Mouse (Mus musculus): Measurements from ENCODE around the gene Ptprr. TPM values are rescaled to one million over a fixed set of nuclear protein-coding genes. Genes with fewer than 3 reads are reported as not detected.
A peak's percentile ranks its signal among the peaks of the same experiment; 100 is the strongest.

Gene Ptprr
- polyA plus RNA-seq (2015; fragmentation: Nextera tagmentation; extraction: Ambion mirVana): 0.62 and 1.1 TPM in 2 replicates

DNA sequence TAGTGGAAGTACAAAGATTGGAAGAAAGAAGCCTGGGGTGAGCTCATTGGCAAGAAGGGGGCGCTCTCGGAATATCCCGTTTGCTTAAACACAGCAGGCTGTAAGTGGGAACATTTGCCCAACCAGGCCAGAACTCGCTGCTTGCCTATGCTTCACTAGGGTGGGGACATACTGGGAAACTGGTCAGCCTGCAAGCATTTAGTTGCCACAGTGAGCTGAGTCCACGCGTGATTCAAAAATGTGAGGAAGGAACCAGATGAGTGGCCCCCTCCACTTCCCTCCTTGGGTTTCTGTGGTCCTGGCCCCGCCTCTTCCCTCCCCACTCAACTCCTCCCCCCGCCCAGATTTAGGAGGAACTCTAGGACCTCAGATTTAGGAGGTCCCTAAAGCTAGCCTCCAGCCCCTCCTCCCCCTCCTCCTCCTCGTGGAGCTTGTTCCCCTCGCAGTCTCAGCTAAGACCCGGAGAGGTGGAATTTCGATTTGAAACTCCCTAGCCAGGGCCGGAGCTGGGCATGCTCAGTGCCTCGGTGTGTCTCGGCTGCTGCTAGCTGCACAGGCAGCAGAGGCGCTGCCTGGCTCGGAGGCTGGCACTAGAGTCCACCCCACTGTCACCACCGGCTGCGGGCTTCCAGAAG is at the start of gene Ptprr:
Gene Ptprr, plus strand, starts transcription at position 369 of the 635 bp plus-strand sequence.
- DNase-seq (ENCODE audit: low spot score): peak; percentile 2

- no peak for DNase-seq (ENCODE audit: low spot score)
These were observed 41.7 kb upstream of the Ptprr start for GRCm38 (mm10) chr10:115976345-115976744.

DNA sequence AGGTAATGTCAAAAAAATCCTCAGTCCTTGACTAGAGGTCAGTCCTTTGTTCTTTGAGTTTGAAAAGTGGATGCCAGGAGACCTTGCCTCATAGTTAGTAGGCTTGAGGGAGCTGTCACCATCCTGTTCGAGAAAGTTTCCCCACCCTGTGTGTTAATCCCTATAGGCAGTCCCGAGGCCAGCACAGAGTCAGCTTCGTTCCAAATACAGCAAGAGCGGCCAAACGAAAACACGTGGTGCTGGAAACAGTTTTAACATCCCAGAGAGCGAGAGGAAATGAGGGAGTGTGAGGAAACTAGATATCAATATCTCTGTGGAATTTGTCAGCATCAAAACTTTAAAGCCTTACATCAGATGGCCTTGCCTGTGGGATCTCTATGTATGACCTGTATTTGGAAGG is 39.0 kb upstream of the Ptprr start:
- no peak for DNase-seq (ENCODE audit: low spot score)

GRCm38 (mm10) chr10:115980018-115980417 is 38.0 kb upstream of the Ptprr start:
- no peak for DNase-seq (ENCODE audit: low spot score)

DNA sequence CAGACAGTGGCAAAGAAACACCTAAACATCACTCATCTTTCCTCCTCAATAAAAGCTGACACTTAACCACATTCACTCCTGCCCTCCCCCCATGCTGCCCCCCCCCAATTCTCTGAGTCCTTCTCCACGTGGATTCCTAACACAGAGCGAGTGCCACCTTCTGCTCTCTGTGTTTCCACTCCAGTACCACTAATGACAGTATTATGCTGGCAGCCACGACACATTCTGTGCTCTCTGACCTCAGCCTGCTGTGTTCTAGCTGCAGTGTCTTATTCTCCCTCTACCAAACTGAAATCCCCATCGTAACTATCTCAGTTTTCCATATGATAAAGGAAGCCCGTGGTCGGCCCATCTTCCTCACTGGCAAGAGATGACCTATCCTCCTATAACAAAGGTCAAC is 33.7 kb upstream of the Ptprr start:
- DNase-seq (ENCODE audit: low spot score): no peak

DNA sequence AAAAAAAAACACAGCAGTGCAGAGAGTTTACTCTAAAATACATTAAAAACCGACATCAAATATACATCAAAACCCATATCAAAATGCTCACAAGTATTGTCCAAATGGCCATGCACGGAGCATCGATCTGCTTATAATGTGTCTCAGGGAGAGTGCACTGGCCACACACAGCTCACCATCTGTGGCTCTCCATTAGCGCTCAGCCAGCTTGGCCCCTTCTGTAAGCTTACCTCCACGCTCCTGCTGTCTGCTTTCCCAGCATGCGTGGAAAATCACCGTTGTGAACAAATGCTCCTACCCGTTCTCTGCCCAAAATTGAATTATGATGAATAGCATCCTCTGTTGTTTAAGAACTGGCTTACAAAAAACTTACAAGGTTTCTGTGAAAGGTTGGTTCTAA is 16.2 kb upstream of the Ptprr start:
- DNase-seq (ENCODE audit: low spot score): no peak

GRCm38 (mm10) chr10:116006675-116007074 is 11.3 kb upstream of the Ptprr start:
- no peak for DNase-seq (ENCODE audit: low spot score)

DNA sequence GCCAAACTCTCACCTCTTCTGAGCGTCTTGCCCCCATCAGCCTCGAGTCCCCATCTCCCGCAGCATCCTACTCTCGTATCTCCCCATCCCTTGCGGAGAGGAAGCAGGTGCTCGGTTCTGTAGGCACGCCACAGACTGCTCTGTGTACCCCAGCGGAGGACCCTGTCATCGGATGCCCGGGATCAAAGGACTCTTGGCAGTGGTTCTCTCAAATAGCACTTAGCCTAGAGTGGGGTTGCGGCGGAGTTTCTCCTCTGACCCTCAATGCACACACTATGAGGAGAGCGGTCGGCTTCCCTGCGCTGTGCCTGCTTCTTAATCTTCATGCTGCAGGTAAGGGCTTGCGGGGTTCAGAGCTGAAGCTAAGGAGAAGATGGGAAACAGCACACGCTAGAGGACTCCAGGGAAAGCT is 473 bp downstream of the Ptprr start:
- no peak for DNase-seq (ENCODE audit: low spot score)

DNA sequence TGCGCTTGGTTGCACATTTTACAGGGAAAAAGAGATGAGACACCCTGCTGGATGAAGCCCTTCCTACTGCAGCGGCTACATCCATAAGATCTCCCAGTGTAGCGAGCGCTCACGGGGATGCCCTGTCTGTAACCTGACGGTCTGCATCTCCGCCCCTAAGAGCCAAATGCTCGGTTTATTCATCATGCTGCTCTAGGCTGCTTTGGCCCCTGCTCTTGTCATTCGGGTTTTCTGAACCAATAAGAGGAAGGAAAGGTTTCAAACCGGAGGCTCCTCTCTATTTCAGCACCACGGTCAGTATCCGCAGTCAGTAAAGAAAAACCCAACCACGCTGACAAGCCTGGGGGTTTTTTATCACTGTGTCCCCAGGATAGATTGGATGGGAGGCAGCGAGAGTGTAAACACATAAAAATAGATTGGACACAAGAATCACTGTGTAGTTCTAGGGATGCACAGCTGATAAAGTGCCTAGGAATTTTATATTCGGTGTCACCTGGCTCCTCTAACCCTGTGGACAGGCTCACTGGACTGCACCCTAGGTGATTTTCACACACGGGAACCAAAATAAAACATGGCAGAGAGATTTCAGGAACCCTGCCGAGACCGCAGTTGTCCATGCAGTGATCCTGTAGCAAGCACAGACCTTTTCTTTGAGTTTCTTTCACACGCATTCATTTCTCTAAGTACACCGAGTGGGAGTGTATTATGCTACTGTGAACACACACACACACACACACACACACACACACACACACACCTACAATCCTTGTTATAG is 1.3 kb downstream of the Ptprr start:
- no peak for DNase-seq (ENCODE audit: low spot score)

DNA sequence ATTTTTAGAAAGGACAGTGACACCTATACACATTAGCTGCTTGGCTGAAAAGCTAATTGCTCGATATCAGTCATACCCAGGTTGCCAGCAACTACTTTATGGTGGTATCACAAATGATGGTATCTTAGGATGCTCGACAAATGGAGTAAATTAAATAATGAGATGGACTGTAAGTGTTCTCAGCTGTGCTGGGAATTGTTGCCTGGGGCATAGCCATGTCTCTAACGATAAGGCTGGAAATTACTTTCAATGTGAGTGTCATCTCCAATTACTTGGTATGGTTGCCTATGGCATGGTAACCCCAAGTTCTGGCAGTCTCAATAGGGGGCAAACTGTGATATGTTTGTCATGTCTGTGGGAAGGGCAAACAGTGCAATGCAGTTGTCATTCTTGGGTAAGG is 3.1 kb downstream of the Ptprr start:
- no peak for DNase-seq (ENCODE audit: low spot score)

DNA sequence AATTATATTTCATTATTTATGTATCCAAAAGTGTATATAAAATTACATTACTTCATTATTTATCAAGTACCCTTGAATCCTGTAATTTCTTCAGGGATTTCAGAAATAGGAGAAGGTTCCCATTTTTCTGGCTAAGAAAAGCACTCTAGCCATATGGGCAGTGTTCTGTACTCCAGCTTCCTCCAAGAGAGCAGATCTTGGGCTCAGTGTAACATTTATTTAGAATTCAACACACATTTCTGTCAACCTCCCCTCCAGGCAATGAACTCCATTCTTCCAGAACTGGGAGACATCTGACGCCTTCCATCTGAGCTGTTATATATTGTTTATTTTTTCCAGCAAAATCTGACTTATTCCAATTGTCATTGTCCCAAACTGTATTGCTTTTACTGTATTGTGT is 20.1 kb downstream of the Ptprr start:
- DNase-seq (ENCODE audit: low spot score): no peak

DNA sequence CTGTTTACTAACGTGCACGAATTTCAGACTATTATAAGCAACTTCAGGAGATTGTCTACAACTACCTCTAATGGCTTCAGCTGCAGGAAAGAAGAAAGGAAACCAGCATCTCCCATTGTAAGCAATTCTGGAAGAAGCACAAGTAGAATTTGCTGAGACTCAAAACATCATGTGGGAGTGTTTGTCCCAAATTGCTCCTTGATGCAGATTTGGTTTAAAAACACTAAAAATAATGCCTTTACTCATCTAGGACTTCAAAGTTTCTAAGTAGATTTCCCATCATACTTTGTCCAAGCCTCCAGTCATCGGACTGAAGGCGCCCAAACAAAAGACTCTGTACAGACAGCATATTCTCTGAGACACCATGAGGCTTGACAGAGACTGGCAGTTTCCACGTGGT is 57.9 kb downstream of the Ptprr start:
- DNase-seq (ENCODE audit: low spot score): no peak

DNA sequence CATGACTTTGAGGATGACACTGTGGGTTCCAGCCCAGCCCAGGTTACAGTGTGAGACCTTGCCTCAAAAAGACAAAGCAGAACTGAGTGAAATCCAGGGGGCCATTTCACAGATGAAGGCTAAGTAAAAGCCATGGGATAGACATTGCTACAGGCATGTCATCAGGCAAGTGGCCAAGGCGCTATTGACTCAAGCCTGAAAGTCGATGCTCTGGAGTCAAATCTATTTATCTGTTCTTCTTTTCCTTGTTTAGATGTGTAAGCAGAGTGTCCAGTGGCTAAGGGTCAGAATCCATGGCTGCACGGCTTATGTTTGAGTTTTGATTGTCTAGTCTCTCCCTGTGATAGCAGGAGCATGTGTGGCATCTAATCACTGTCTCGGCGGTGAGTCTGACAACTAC is 60.6 kb downstream of the Ptprr start:
- DNase-seq (ENCODE audit: low spot score): no peak

DNA sequence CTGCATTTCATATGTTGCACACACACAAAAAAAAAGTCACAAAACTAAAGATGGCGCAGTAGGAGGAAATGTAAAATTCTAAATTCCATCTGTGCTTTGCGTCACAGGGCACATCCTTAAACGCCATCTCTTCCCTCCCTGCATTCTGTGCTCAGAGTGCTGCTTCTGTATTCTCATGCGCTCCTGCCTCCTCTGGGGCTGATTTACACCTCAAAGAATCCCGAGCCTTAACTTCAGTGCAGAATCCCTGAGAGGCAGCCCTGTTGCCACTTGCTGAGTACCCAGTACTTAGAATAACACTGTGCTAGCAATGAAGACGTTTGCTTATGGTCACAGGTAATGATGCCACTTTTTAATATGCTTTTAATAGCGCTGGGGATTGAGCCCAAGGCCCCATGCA is 61.4 kb downstream of the Ptprr start:
- DNase-seq (ENCODE audit: low spot score): no peak

DNA sequence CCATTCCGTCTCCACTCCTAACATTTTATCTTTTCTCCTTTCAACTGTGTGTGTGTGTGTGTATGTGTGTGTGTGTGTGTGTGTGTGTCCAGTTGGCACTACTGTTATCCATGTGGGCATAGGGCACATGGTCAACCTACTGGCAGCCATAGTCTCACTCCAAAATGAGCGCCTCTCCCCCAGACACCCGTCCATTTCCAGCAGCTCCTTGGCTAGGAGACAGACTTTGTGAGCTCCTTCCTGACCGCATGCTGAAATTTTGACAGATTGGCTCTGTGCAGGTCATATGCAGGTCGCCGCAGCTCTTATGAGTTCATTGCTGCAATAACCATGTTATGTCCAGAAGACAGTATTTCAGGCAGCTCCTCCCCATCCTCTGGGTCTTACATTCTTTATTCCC is 62.8 kb downstream of the Ptprr start:
- no peak for DNase-seq (ENCODE audit: low spot score)

- DNase-seq (ENCODE audit: low spot score): peak; percentile 5
These were observed 66.0 kb downstream of the Ptprr start for GRCm38 (mm10) chr10:116083965-116084364.

GRCm38 (mm10) chr10:116096466-116096865 is 78.5 kb downstream of the Ptprr start:
- DNase-seq (ENCODE audit: low spot score): no peak

DNA sequence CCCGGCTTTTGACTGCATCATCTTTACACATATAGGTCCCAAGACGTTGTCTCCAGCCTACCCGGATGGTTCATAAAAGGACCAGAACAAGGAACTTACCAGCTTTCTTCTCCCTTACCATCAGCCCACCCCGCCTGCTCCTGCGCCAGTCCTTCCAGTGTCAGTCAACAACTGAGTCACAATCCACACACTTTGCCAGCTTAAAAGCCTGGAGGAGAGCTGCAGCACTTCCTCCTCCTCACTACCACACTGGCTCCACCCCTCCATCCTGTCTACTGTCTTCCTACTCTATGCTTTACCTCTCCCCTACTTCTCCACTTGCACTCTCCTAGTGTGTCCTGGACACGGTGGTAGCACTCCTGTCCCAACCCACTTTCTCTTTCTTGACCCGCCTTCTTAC is 80.5 kb downstream of the Ptprr start:
- DNase-seq (ENCODE audit: low spot score): no peak

DNA sequence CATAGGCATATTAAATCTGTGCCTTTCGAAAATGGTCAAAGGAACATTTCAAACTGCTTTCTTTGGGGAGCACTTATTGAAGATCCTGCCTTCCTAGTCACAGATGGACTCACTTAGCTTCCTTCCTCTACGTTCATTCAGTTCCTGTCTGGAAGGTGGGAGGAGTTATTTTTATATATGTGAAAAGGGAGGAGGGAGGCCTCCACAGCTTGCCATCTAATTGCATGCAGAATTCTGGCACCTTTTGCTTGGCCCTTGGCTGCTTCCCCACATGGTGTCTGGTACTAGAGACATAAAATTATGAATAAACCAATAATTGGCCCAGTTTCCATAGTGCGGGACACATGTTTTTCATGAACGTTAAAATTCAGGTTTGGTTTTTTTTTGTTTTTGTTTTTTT is 90.2 kb downstream of the Ptprr start:
- no peak for DNase-seq (ENCODE audit: low spot score)

DNA sequence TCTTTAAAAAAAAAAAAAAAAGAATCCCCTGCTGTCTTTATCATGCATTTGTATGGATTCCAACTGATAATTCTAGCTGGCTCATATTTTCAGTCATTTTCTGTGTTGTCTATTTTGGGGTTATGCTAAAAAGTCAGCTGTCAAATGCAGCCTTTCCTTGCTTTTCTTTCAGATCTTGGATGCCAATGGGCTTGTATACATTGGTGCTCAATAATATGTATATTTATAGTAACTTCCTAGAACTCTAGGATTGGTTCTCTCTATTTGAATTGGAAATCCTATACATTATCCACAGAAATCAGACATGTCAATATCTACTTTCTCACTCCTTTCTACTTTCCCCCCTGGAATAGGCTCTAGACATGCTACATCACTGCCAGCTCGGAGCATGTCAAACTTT is 90.7 kb downstream of the Ptprr start:
- no peak for DNase-seq (ENCODE audit: low spot score)

DNA sequence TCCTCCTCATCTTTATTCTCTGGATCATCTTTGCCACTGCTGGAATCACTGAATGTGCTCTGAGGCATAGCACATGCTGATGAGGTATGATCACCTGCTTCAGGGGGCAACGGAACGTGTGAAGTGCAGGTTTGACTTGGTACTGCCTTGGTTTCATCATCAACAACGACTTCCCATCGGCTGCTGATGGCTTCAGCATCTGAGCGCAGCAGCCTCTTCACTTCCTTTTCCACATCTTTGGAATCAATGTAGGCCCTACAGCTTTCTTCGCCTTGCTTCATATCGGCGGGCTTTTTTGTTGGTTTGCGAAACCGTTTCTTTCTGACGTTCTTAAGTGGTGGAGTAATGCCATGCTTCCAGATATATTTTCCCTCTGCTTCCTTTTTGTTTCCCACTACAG is 94.9 kb downstream of the Ptprr start:
- no peak for DNase-seq (ENCODE audit: low spot score)

- DNase-seq (ENCODE audit: low spot score): no peak
These were observed 96.0 kb downstream of the Ptprr start, which contains the start of gene 4933416C03Rik for GRCm38 (mm10) chr10:116113867-116114474. Gene 4933416C03Rik (minus strand): TSS chr10:116113917.

Measured in thymus, postnatal 0 days (tissue).